Mouse (Mus musculus) forebrain, embryonic 11.5 days (tissue): ENCODE measurements around the gene Prkcb. TPM values are rescaled to one million over a fixed set of nuclear protein-coding genes. Genes with fewer than 3 reads are reported as not detected.

Experiments
- ATAC-seq: fragments of 200-750 bp; cut with Nextera tagmentation; replicated peaks from 2 replicates; pipeline ENCODE4 v1.8.0; 2017; ENCODE audit warnings: moderate TSS enrichment; ENCODE audit not compliant: low FRiP score
- DNase-seq: peaks from one replicate; pipeline ENCODE4 v3.0.0-alpha.2; 2017; ENCODE audit warnings: low spot score
- H3K27ac ChIP-seq: fragments of 300-500 bp; sonication (generic); 2 replicates; pipeline ENCODE4 v1.5.1; 2014; ENCODE audit warnings: low read depth, low read length
- H3K27me3 ChIP-seq: fragments of 300-500 bp; sonication (generic); 2 replicates; pipeline ENCODE4 v1.6.1; 2014; ENCODE audit warnings: mild to moderate bottlenecking, low read length, mixed read lengths; ENCODE audit not compliant: control insufficient read depth, insufficient read depth
- H3K36me3 ChIP-seq: fragments of 300-500 bp; sonication (generic); 2 replicates; pipeline ENCODE4 v1.6.1; 2014; ENCODE audit warnings: mild to moderate bottlenecking, low read length, moderate library complexity, mixed read lengths; ENCODE audit not compliant: control insufficient read depth, insufficient read depth
- H3K4me1 ChIP-seq: fragments of 300-500 bp; sonication (generic); replicated peaks from 2 replicates; pipeline ENCODE4 v1.6.1; 2014; ENCODE audit warnings: low read length, mixed read lengths; ENCODE audit not compliant: control insufficient read depth, insufficient read depth
- H3K4me2 ChIP-seq: fragments of 300-500 bp; sonication (generic); 2 replicates; pipeline ENCODE4 v1.6.1; 2014; ENCODE audit warnings: low read depth, mild to moderate bottlenecking, low read length, moderate library complexity, mixed read lengths; ENCODE audit not compliant: severe bottlenecking
- H3K4me3 ChIP-seq: fragments of 300-500 bp; sonication (generic); 2 replicates; pipeline ENCODE4 v1.5.1; 2014; ENCODE audit warnings: low read depth, low read length
- H3K9ac ChIP-seq: fragments of 300-500 bp; sonication (generic); 2 replicates; pipeline ENCODE4 v1.6.1; 2014; ENCODE audit warnings: low read length
- H3K9me3 ChIP-seq: fragments of 300-500 bp; sonication (generic); 2 replicates; pipeline ENCODE4 v1.6.1; 2016; ENCODE audit warnings: low read length, mixed read lengths; ENCODE audit not compliant: control insufficient read depth
- WGBS: fragments of 180-500 bp; shearing (Covaris S2); extraction: QIAGEN DNeasy Blood & Tissue Kit; methylation state at CpG from one replicate; pipeline ENCODE4 v1.1.7; 2014; 5-methylcytosine and 5-hydroxymethylcytosine counted together
- polyA plus RNA-seq: library from polyadenylated mRNA; unstranded; fragments of >200 nt; fragmentation: Nextera tagmentation; extraction: Ambion mirVana; gene quantifications from 2 replicates; pipeline ENCODE4 v1.2.1, GENCODE M21; 2014

The Prkcb gene
- polyA plus RNA-seq, 1 experiment from 2014 or later = 10.0 TPM

DNA sequence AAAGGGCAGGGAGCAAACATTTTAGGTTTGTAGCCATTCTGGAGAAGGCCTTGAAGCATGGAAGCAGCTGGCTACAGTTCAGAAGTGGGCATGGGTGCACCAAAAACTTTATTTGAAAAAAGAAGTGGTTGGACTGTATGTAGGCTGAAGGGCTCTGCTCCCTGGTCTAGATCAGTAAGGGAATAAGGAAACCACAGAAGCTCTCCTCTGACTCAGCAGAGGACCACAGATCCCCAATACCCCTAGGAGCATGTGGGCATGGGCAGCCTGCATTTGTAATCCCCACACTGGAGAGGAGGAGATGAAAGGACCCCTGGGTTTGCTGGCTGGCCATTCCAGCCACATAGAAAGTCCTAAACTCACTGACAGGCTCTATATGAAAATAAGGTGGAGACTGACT is 88.3 kb downstream of the Prkcb start:
- ATAC-seq = no peak
- no peak overlapping the region for H3K27ac ChIP-seq
- no peaks in the 10 kb centered on the region for H3K27me3 ChIP-seq
- no peak overlapping the region for H3K4me2 ChIP-seq
- H3K4me1 ChIP-seq = 0 out of 2 replicates have a peak, but pooled peaks cover 3% of the 10 kb centered on the region
- no peaks in the 10 kb centered on the region for H3K36me3 ChIP-seq
- H3K4me3 ChIP-seq = no peak overlapping the region
- H3K9me3 ChIP-seq = no peaks in the 10 kb centered on the region
- DNase-seq = no peak
- no peak overlapping the region for H3K9ac ChIP-seq

DNA sequence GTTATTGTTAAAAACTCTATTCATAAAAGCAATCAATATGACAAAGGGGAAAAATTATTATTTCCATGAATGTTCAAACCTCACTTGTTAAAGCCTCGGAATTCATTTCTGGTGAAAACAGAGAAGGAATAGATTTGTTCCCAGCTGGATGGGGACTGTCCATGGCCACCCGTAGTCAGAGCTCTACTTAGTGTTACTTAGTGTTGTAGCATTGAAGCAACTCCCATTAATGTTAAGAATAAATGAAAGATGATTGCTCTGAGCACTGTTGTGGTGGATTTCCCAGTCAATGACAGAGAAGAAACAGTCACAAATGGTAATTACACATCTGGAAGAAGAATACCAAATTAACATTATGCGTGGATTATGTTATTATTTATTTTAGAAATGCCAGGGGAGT is 89.4 kb downstream of the Prkcb start:
- 84% methylated on average over 3 of the region's 3 CpGs for WGBS
- H3K4me2 ChIP-seq = no peak overlapping the region
- ATAC-seq (no peak), DNase-seq (no peak)
- 0 out of 2 replicates have a peak, but pooled peaks cover 3% of the 10 kb centered on the region for H3K4me1 ChIP-seq
- H3K27me3 ChIP-seq = no peaks in the 10 kb centered on the region
- H3K36me3 ChIP-seq = no peaks in the 10 kb centered on the region
- H3K9ac ChIP-seq = no peak overlapping the region
- H3K9me3 ChIP-seq = no peaks in the 10 kb centered on the region
- H3K27ac ChIP-seq = no peak overlapping the region
- no peak overlapping the region for H3K4me3 ChIP-seq

DNA sequence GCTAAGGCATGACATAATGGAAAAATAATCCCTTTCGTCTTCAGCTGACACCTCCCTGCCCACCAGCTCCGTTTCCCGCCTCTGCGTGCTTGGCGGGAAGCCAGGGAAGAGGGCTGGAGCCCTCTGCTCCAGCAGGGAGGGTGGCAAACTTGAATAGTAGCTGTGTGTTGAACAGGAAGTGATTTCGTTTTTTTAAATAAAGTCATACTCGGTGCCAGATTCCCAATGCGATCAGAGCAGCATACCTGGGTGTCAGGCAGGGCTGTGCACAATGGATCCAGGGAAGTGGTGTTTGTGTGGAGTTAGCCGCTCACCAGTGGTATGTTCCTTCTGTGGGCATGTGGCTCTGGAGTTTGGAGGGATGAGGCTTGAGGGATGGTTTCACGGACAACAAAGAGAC is 89.9 kb downstream of the Prkcb start:
- DNase-seq = no peak
- no peak overlapping the region for H3K9ac ChIP-seq
- no peaks in the 10 kb centered on the region for H3K36me3 ChIP-seq
- H3K27me3 ChIP-seq = no peaks in the 10 kb centered on the region
- 61% methylated on average over 10 of the region's 10 CpGs for WGBS
- 0 out of 2 replicates have a peak, but pooled peaks cover 3% of the 10 kb centered on the region for H3K4me1 ChIP-seq
- H3K4me3 ChIP-seq = no peak overlapping the region
- no peaks in the 10 kb centered on the region for H3K9me3 ChIP-seq
- no peak overlapping the region for H3K4me2 ChIP-seq
- no peak for ATAC-seq
- H3K27ac ChIP-seq = no peak overlapping the region

DNA sequence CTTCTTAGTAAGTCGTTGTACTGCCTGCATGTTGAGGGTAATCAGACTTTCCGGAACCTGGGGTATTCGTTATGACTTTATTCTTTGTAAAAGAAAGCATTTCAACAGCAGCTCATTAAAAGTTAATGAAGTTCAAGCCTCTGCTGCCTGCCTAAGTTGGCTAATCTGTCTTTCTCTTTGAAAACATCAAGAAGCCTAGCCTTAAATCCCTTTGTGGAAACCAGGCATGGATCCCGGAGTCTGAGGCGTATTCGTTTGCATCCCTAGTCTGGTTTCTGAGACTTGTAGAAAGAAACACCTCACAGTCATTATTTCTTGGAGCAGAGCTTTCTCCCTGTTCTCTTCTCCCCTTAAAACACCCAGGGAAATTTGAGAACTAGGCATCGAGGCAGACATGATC is 90.7 kb downstream of the Prkcb start:
- H3K27me3 ChIP-seq = no peaks in the 10 kb centered on the region
- 13% methylated on average over 7 of the region's 7 CpGs for WGBS
- H3K9ac ChIP-seq = no peak overlapping the region
- DNase-seq (no peak), ATAC-seq (no peak)
- H3K36me3 ChIP-seq = no peaks in the 10 kb centered on the region
- H3K4me2 ChIP-seq = no peak overlapping the region
- H3K4me1 ChIP-seq = 0 out of 2 replicates have a peak, but pooled peaks cover 3% of the 10 kb centered on the region
- H3K4me3 ChIP-seq = no peak overlapping the region
- H3K9me3 ChIP-seq = no peaks in the 10 kb centered on the region
- no peak overlapping the region for H3K27ac ChIP-seq

DNA sequence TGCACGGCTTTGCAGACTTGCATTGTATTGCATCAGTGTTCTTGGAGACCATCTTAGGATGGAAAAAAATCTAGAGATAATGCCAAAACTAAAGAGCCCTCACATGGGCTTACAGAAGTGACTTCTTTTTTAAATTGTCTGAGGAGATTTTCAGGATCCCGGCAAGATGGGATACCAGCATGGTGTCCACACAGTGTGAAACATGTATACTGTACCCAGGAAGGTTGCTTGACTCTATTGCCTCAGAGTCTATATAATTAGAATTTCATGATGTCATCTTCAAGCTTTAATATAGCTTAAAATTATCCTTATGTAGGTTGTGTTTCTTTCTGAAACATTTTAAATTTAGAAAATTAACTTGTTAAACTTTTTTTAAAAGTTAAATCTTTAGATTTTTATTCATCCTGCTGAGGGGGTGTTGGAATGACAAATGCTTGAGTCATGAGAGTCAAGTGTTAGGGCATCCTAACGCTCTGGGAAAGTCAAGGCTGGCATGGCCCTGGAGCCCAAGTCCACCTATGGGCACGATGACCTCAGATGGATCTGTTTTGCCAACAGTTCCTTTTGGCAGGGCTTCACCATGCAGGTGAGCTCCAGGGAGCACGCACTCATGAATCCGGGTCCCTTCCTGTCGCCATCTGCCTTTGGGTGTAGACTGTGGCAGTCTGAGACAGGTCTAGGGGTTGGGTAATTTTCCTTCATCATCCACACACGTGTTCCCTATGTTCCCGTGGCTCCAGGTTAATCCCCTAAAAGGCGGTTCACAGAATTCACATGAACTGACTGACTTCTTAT is 92.0 kb downstream of the Prkcb start:
- no peaks in the 10 kb centered on the region for H3K9me3 ChIP-seq
- ATAC-seq (no peak), DNase-seq (no peak)
- H3K9ac ChIP-seq = no peak overlapping the region
- 0 out of 2 replicates have a peak, but pooled peaks cover 3% of the 10 kb centered on the region for H3K4me1 ChIP-seq
- H3K36me3 ChIP-seq = no peaks in the 10 kb centered on the region
- H3K4me3 ChIP-seq = no peak overlapping the region
- no peak overlapping the region for H3K27ac ChIP-seq
- no peak overlapping the region for H3K4me2 ChIP-seq
- H3K27me3 ChIP-seq = no peaks in the 10 kb centered on the region
- 85% methylated on average over 10 of the region's 10 CpGs for WGBS

DNA sequence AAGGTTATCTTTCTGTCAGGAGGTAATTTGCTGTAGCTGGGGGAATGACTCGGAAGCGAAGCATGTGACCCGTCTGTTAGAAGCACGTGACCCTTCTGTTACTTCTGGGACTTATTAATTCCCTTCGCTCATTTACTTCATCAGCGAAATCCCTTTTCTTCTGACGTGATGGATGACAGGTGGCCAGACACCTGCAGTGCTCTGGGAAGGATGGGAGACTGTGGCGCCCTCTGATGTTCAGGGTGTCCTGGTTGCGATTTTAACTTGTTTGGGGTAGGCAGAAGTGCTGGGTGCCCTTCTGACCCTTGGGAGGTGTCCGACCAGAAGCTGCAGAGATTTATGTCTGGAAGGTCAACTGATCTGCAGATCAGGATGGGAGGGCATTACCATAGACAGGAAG is 93.0 kb downstream of the Prkcb start:
- no peak overlapping the region for H3K9ac ChIP-seq
- ATAC-seq (no peak), DNase-seq (no peak)
- no peak overlapping the region for H3K27ac ChIP-seq
- 71% methylated on average over 10 of the region's 10 CpGs for WGBS
- no peak overlapping the region for H3K4me3 ChIP-seq
- H3K36me3 ChIP-seq = no peaks in the 10 kb centered on the region
- 0 out of 2 replicates have a peak, but pooled peaks cover 3% of the 10 kb centered on the region for H3K4me1 ChIP-seq
- no peak overlapping the region for H3K4me2 ChIP-seq
- H3K9me3 ChIP-seq = no peaks in the 10 kb centered on the region
- H3K27me3 ChIP-seq = no peaks in the 10 kb centered on the region

DNA sequence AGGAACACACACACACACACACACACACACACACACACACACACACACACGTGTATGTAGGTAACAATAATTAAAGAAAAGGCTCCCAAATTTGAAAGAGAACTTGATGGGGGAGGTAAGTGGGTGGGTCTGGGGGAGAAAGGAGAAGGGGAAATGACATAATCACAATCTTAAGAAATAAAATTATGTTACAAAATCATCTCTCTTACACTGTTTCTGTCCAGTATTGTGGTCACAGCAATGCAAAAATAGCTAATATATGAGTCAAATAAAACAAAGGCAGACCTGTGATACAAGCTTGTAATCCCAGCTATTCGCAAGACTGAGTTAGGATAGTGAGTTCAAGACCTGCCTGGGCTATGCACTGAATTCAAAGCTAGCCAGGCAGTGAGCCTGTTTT is 94.7 kb downstream of the Prkcb start:
- no peak overlapping the region for H3K27ac ChIP-seq
- H3K4me2 ChIP-seq = no peak overlapping the region
- H3K36me3 ChIP-seq = no peaks in the 10 kb centered on the region
- ATAC-seq (no peak), DNase-seq (no peak)
- H3K9me3 ChIP-seq = no peaks in the 10 kb centered on the region
- 77% methylated on average over 2 of the region's 2 CpGs for WGBS
- no peak overlapping the region for H3K9ac ChIP-seq
- H3K4me3 ChIP-seq = no peak overlapping the region
- no peaks in the 10 kb centered on the region for H3K27me3 ChIP-seq
- H3K4me1 ChIP-seq = peaks cover 5% of the 10 kb centered on the region; the same call in 1 of the 2 replicates

DNA sequence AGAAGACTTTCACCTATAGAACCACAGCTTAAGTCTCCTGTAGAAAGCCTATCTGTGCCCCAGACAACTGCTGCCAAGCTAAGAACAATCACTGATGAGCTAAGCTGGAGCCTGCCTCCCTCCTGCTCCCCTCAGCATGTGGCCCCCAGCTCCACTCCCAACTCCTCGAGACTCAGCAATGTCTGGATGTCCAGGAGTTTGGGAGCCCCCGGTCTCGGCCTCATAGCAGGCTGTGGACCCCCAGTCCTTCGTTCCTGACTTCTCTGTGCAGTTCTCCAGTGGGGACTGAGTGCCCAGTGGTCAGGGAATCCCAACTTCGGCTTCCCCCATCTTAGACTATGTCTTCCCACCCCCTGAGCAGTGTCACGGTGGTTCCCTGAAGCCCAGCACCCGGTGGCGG is 96.3 kb downstream of the Prkcb start:
- Histone ChIP-seq H3K9ac (no peak overlapping the region), H3K9me3 (no peaks in the 10 kb centered on the region), H3K27me3 (no peaks in the 10 kb centered on the region), H3K36me3 (no peaks in the 10 kb centered on the region), H3K27ac (no peak overlapping the region), H3K4me2 (no peak overlapping the region), H3K4me3 (no peak overlapping the region), H3K4me1 (peaks cover 2% of the 10 kb centered on the region; the same call in 1 of the 2 replicates)
- no peak for ATAC-seq
- no peak for DNase-seq
- WGBS = 89% methylated on average over 8 of the region's 8 CpGs

DNA sequence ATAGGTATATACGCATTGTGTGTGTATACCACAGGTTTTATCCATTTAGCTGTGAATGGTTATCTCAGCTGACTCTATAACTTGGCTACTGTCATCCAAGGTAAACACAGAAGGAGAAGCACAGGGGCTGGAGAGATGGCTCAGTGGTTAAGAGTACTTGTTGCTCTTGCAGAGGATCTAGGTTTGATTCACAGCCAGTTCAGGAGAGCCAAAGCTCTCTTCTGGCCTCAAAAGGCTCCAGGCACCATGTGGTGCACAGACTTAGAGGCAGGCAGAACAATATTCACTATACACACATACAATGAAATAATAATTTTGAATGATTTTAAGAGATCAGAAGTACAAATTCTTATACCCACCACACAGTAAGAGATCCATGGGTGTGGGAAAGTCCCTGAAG is 98.0 kb downstream of the Prkcb start:
- Histone ChIP-seq H3K4me3 (no peak overlapping the region), H3K36me3 (no peaks in the 10 kb centered on the region), H3K4me2 (no peak overlapping the region), H3K27me3 (no peaks in the 10 kb centered on the region), H3K9ac (no peak overlapping the region), H3K4me1 (peaks cover 2% of the 10 kb centered on the region; the same call in 1 of the 2 replicates), H3K27ac (no peak overlapping the region), H3K9me3 (no peaks in the 10 kb centered on the region)
- DNase-seq (no peak), ATAC-seq (no peak)
- 100% methylated on average over 1 of the region's 1 CpGs for WGBS
